Mouse (Mus musculus) heart, adult 2 months (tissue): ENCODE results near the gene Odf3l2. TPM values are rescaled to one million over a fixed set of nuclear protein-coding genes. Genes with fewer than 3 reads are reported as not detected.

ENCODE experiments used
- DNase-seq, 2 experiments: peaks; one replicate each; pipeline ENCODE4 v3.0.0; 2021
- H3K27ac ChIP-seq: fragments of 200-600 bp; 2 replicates; pipeline ENCODE4 v1.8.1; 2022
- H3K27me3 ChIP-seq: fragments of 200-500 bp; 2 replicates; pipeline ENCODE4 v1.6.1; 2012; ENCODE audit warnings: mild to moderate bottlenecking, low read length, inconsistent platforms, mixed read lengths; ENCODE audit not compliant: control insufficient read depth, insufficient read depth
- H3K36me3 ChIP-seq: fragments of 200-500 bp; 2 replicates; pipeline ENCODE4 v1.6.1; 2012; ENCODE audit warnings: low read length, inconsistent platforms; ENCODE audit not compliant: control insufficient read depth, insufficient read depth
- H3K4me1 ChIP-seq: fragments of 200-500 bp; 2 replicates; pipeline ENCODE4 v1.6.1; 2011; ENCODE audit warnings: low read length; ENCODE audit not compliant: control insufficient read depth, insufficient read depth
- H3K4me3 ChIP-seq: fragments of 200-600 bp; 2 replicates; pipeline ENCODE4 v1.8.1; 2022
- H3K79me2 ChIP-seq: fragments of 200-500 bp; replicated peaks from 2 replicates; pipeline ENCODE4 v1.6.1; 2012; ENCODE audit warnings: mild to moderate bottlenecking, inconsistent platforms, low read length, moderate library complexity, mixed read lengths; ENCODE audit not compliant: control insufficient read depth, insufficient read depth
- H3K9ac ChIP-seq: fragments of 200-500 bp; 2 replicates; pipeline ENCODE4 v1.6.1; 2012; ENCODE audit warnings: low read depth, mild to moderate bottlenecking, control low read depth, inconsistent platforms, low read length, mixed read lengths
- CTCF ChIP-seq: fragments of 200-600 bp; IDR thresholded peaks from 2 replicates; pipeline ENCODE4 v1.8.1; 2022; ENCODE audit warnings: antibody characterized with exemption, mild to moderate bottlenecking, moderate library complexity
- EP300 ChIP-seq: fragments of 200-500 bp; IDR thresholded peaks from 2 replicates; pipeline ENCODE4 v1.6.1; 2011; ENCODE audit warnings: low read depth, low read length, control low read depth; ENCODE audit not compliant: insufficient read depth
- POLR2A ChIP-seq: fragments of 200-500 bp; IDR thresholded peaks from 2 replicates; pipeline ENCODE4 v1.6.1; 2011; ENCODE audit warnings: mild to moderate bottlenecking, low read depth, low read length, control low read depth; ENCODE audit not compliant: insufficient read depth
- WGBS: fragments of 180-500 bp; shearing (Covaris S2); methylation state at CpG from one replicate; pipeline ENCODE4 v1.1.7; 2018; 5-methylcytosine and 5-hydroxymethylcytosine counted together
- intact Hi-C: fragments of 180-260 bp; cut with DNase I; formaldehyde crosslinking; loops from one replicate; pipeline ENCODE4 v1.15.1; 2025
- polyA plus RNA-seq: library from polyadenylated mRNA; depleted of rRNA; stranded (reverse); fragments of >200 nt; gene quantifications from 2 replicates; pipeline ENCODE4 v1.2.3, GENCODE M21; 2012
- total RNA-seq, 2 experiments: library from RNA; stranded (reverse); gene quantifications; 2 replicates each; pipeline ENCODE4 v1.2.3; 2021

Odf3l2 gene
- total and polyA plus RNA-seq, 3 experiments: not detected

- DNase-seq: no peak
- Histone ChIP-seq H3K9ac (no peak overlapping the region), H3K79me2 (no peaks in the 10 kb centered on the region), H3K27ac (no peak overlapping the region), H3K4me1 (no peaks in the 10 kb centered on the region), H3K27me3 (no peaks in the 10 kb centered on the region), H3K4me3 (no peak overlapping the region), H3K36me3 (no peaks in the 10 kb centered on the region)
- intact Hi-C loops: loop anchor here (10.0 kb wide), 1 partner anchor 907 kb away; the partner anchor contains the start of gene Ccdc105
- 41% methylated on average over 3 of the region's 3 CpGs for WGBS
- TF ChIP-seq CTCF: no peak
- no peak for TF ChIP-seq POLR2A
- no peak for TF ChIP-seq EP300
These were observed 16.3 kb upstream of the Odf3l2 start for GRCm38 (mm10) chr10:79661861-79662260.

- H3K27ac ChIP-seq: no peak overlapping the region
- no peak for DNase-seq
- 85% methylated on average over 2 of the region's 2 CpGs for WGBS
- H3K79me2 ChIP-seq: no peaks in the 10 kb centered on the region
- intact Hi-C loops: loop anchor here (10.0 kb wide), 1 partner anchor 905 kb away; the partner anchor contains the start of gene Ccdc105
- no peaks in the 10 kb centered on the region for H3K27me3 ChIP-seq
- H3K4me3 ChIP-seq: no peak overlapping the region
- H3K36me3 ChIP-seq: no peaks in the 10 kb centered on the region
- no peaks in the 10 kb centered on the region for H3K4me1 ChIP-seq
- no peak overlapping the region for H3K9ac ChIP-seq
- TF ChIP-seq POLR2A: no peak
- peak; percentile 40 for TF ChIP-seq CTCF
- TF ChIP-seq EP300: no peak
These were observed 14.8 kb upstream of the Odf3l2 start for GRCm38 (mm10) chr10:79660298-79660697.

DNA sequence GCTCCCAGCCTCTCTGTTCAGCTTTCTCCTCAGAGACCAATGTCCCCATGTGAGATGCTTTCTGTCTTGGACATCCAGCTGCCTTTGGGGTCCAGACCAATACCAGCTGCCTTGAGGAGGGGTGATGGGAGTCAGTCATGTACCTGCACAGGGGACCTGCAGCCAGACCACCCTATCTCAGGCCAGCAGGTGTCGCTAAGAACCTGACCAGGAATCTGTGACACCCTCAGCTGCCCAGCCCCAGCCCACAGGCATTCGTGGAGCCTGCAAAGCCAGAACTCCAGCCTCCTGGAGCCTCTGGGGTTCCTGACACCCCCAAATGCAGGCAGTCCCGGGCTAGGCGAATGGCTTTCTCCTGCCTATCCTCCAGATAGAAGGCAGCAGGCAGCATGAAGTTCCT is 13.3 kb upstream of the Odf3l2 start:
- WGBS: 21% methylated on average over 4 of the region's 4 CpGs
- TF ChIP-seq EP300 (no peak), CTCF (peak; percentile 37)
- Histone ChIP-seq H3K4me3 (no peak overlapping the region), H3K27me3 (peaks cover 2% of the 10 kb centered on the region; the same call in 1 of the 2 replicates), H3K79me2 (no peaks in the 10 kb centered on the region), H3K4me1 (no peaks in the 10 kb centered on the region), H3K27ac (no peak overlapping the region), H3K36me3 (no peaks in the 10 kb centered on the region), H3K9ac (no peak overlapping the region)
- intact Hi-C loops: no loop called here
- no peak for DNase-seq

DNA sequence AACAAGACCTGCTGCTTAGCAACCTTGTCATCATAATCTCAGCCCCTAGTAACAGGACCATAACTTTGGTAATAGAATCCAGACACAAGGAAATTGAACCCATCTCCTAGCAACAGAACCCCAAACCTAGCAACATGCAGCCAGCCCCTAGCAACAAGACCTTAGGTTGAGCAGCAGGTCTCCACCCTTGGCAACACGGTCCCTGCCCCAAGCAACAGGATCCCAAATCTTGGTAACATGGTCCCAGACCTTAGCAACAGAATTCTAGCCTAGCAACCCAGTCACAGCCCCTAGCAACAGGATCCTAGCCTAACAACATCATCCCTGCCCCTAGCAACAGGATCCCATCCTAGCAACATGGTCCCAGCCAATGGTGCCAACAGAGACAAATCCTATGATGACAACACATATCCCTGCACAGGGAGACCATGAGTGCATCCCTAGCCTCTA is 9.4 kb upstream of the Odf3l2 start:
- Histone ChIP-seq H3K36me3 (no peaks in the 10 kb centered on the region), H3K4me1 (no peaks in the 10 kb centered on the region), H3K27ac (no peak overlapping the region), H3K4me3 (no peak overlapping the region), H3K79me2 (no peaks in the 10 kb centered on the region), H3K9ac (no peak overlapping the region), H3K27me3 (peaks cover 2% of the 10 kb centered on the region; the same call in 1 of the 2 replicates)
- TF ChIP-seq CTCF (no peak), EP300 (no peak), POLR2A (no peak)
- DNase-seq: no peak
- 58% methylated on average over 1 of the region's 1 CpGs for WGBS
- intact Hi-C loops: no loop called here

- H3K79me2 ChIP-seq: no peaks in the 10 kb centered on the region
- H3K9ac ChIP-seq: no peak overlapping the region
- H3K27me3 ChIP-seq: peaks cover 2% of the 10 kb centered on the region; the same call in 1 of the 2 replicates
- intact Hi-C loops: no loop called here
- H3K36me3 ChIP-seq: no peaks in the 10 kb centered on the region
- DNase-seq: peak in 1 of 2 experiments; percentile 36
- 57% methylated on average over 7 of the region's 7 CpGs for WGBS
- TF ChIP-seq EP300 (no peak), POLR2A (no peak), CTCF (no peak)
- no peak overlapping the region for H3K27ac ChIP-seq
- no peaks in the 10 kb centered on the region for H3K4me1 ChIP-seq
- H3K4me3 ChIP-seq: no peak overlapping the region
These were observed 7.3 kb upstream of the Odf3l2 start for GRCm38 (mm10) chr10:79652789-79653188.

- Histone ChIP-seq H3K4me1 (no peaks in the 10 kb centered on the region), H3K27me3 (no peaks in the 10 kb centered on the region), H3K27ac (no peak overlapping the region), H3K4me3 (no peak overlapping the region), H3K9ac (no peak overlapping the region), H3K36me3 (no peaks in the 10 kb centered on the region), H3K79me2 (no peaks in the 10 kb centered on the region)
- 27% methylated on average over 7 of the region's 7 CpGs for WGBS
- intact Hi-C loops: loop anchor here (1.0 kb wide), 1 partner anchor 54 kb away; no protein-coding TSS in a partner anchor
- TF ChIP-seq EP300 (no peak), CTCF (peak; percentile 85)
- peak; percentile 59 to 74 for DNase-seq
These were observed 3.7 kb upstream of the Odf3l2 start for GRCm38 (mm10) chr10:79649070-79649751.
